Comparison of ENCODE assay signal across 18 mouse cellular contexts in the genomic region with DNA sequence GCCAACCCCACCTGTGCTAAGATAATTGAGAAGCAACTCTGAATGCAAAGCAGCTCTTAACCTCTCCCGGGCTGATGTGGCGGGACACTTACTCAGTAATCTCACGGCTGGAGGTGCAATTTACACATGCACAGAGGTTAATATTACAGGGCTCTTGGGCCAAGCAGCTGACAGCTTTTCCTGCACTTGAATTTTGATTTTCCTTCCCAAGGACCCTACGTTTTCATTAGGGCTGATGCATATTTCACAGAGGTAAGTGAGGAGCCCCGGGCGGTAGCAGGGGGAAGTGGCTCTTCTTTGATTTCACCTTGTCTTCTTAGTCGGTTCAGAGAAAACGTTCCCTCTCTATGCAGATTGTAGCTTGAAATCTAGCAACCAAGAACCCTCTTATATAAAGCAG.
"Had no signal": no experiment of that assay in that cellular context is flagged by ENCODE, and none has a peak within 500 bp of the region (broad histone marks: within the 10 kb centered on the region; RNA-seq: fewer than 3 reads in every experiment).

No protein-coding gene starts in this region.

- H3K9me3 ChIP-seq: liver, embryonic 13.5 days; liver, embryonic 15.5 days; lung, embryonic 15.5 days; midbrain, embryonic 13.5 days; neural tube, embryonic 12.5 days; stomach, embryonic 15.5 days had no signal

- H3K4me1 ChIP-seq: liver, embryonic 13.5 days; liver, embryonic 15.5 days; lung, embryonic 15.5 days; megakaryocyte, embryonic 14.5 days; neural tube, embryonic 12.5 days; stomach, embryonic 15.5 days had no signal

- H3K36me3 ChIP-seq: liver, embryonic 13.5 days; liver, embryonic 15.5 days; lung, embryonic 15.5 days; midbrain, embryonic 13.5 days; neural tube, embryonic 12.5 days; stomach, embryonic 15.5 days had no signal

- H3K27ac ChIP-seq: liver, embryonic 13.5 days; liver, embryonic 15.5 days; lung, embryonic 15.5 days; macrophage; midbrain, embryonic 13.5 days; neural tube, embryonic 12.5 days; stomach, embryonic 15.5 days; stomach, postnatal 0 days had no signal

- ATAC-seq: liver, postnatal 0 days; lung, postnatal 0 days; midbrain, embryonic 13.5 days had no signal

- H3K4me3 ChIP-seq: liver, embryonic 13.5 days; liver, embryonic 15.5 days; lung, embryonic 15.5 days; megakaryocyte, embryonic 14.5 days; midbrain, embryonic 13.5 days; neural tube, embryonic 12.5 days; stomach, embryonic 15.5 days had no signal

- H3K27me3 ChIP-seq: liver, embryonic 13.5 days; liver, embryonic 15.5 days; megakaryocyte, embryonic 14.5 days; midbrain, embryonic 13.5 days; neural tube, embryonic 12.5 days; stomach, embryonic 15.5 days had no signal

- H3K4me2 ChIP-seq: liver, embryonic 13.5 days; liver, embryonic 15.5 days; lung, embryonic 15.5 days; midbrain, embryonic 13.5 days; neural tube, embryonic 12.5 days; stomach, embryonic 15.5 days had no signal

- H3K9ac ChIP-seq: liver, embryonic 13.5 days; liver, embryonic 15.5 days; liver, postnatal 0 days; lung, embryonic 15.5 days; midbrain, embryonic 13.5 days; neural tube, embryonic 12.5 days; stomach, embryonic 15.5 days had no signal

- DNase-seq: liver, embryonic 13.5 days; liver, postnatal 0 days; lung, adult 2 months; lung, postnatal 14 days; lung, postnatal 36 days; right cerebral cortex, postnatal 14 days; thymus, adult 2 months; thymus, postnatal 25 days; thymus, postnatal 4 days had no signal
